Mouse (Mus musculus): ENCODE data around the gene Noc2l. TPM values are rescaled to one million over a fixed set of nuclear protein-coding genes. Genes with fewer than 3 reads are reported as not detected.

Noc2l gene
- polyA plus RNA-seq, 1 experiment from 2014 or later = 74.0 TPM

GRCm38 (mm10) chr4:156219936-156220335 lies 15.9 kb upstream of the Noc2l start:
- WGBS = 94% methylated on average over 11 of the region's 11 CpGs
- no peaks in the 10 kb centered on the region for H3K9me3 ChIP-seq

GRCm38 (mm10) chr4:156224276-156224675 lies 11.5 kb upstream of the Noc2l start:
- ATAC-seq (ENCODE audit: low FRiP score, low read depth) = no peak
- WGBS = 93% methylated on average over 2 of the region's 2 CpGs
- no peaks in the 10 kb centered on the region for H3K9me3 ChIP-seq

More at GRCm38 (mm10) chr4:156219936-156220335, 15.9 kb upstream of the Noc2l start:
- Histone ChIP-seq H3K4me3 (no peak overlapping the region), H3K27me3 (replicated peaks) (no peaks in the 10 kb centered on the region), H3K9ac (no peak overlapping the region), H3K4me2 (replicated peaks) (no peak overlapping the region), H3K36me3 (peaks cover 13% of the 10 kb centered on the region), H3K27ac (no peak overlapping the region), H3K4me1 (no peaks in the 10 kb centered on the region)
- no peak for ATAC-seq (ENCODE audit: low FRiP score, low read depth)

GRCm38 (mm10) chr4:156227752-156228392 lies 7.9 kb upstream of the Noc2l start:
- no peaks in the 10 kb centered on the region for H3K27me3 ChIP-seq (replicated peaks)
- no peak overlapping the region for H3K4me3 ChIP-seq
- H3K9me3 ChIP-seq = no peaks in the 10 kb centered on the region
- no peaks in the 10 kb centered on the region for H3K4me1 ChIP-seq
- WGBS = 40% methylated on average over 18 of the region's 18 CpGs
- ATAC-seq (ENCODE audit: low FRiP score, low read depth) = no peak
- H3K9ac ChIP-seq = no peak overlapping the region
- peaks cover 49% of the 10 kb centered on the region for H3K36me3 ChIP-seq
- H3K4me2 ChIP-seq (replicated peaks) = no peak overlapping the region
- H3K27ac ChIP-seq = no peak overlapping the region

More at GRCm38 (mm10) chr4:156224276-156224675, 11.5 kb upstream of the Noc2l start:
- Histone ChIP-seq H3K27ac (no peak overlapping the region), H3K4me3 (no peak overlapping the region), H3K4me2 (replicated peaks) (no peak overlapping the region), H3K36me3 (peaks cover 23% of the 10 kb centered on the region), H3K4me1 (no peaks in the 10 kb centered on the region), H3K9ac (no peak overlapping the region), H3K27me3 (replicated peaks) (no peaks in the 10 kb centered on the region)

- Histone ChIP-seq H3K4me3 (no peak overlapping the region), H3K9ac (no peak overlapping the region), H3K9me3 (no peaks in the 10 kb centered on the region), H3K27me3 (replicated peaks) (no peaks in the 10 kb centered on the region), H3K4me1 (peaks cover 4% of the 10 kb centered on the region), H3K36me3 (peaks cover 46% of the 10 kb centered on the region), H3K4me2 (replicated peaks) (no peak overlapping the region), H3K27ac (no peak overlapping the region)
- WGBS = 26% methylated on average over 12 of the region's 12 CpGs
- no peak for ATAC-seq (ENCODE audit: low FRiP score, low read depth)
Measured at GRCm38 (mm10) chr4:156228393-156229024, 7.3 kb upstream of the Noc2l start.

- WGBS = 3% methylated on average over 17 of the region's 17 CpGs
- H3K9me3 ChIP-seq = no peaks in the 10 kb centered on the region
- H3K27me3 ChIP-seq (replicated peaks) = no peaks in the 10 kb centered on the region
- H3K36me3 ChIP-seq = peaks cover 53% of the 10 kb centered on the region
- ATAC-seq (ENCODE audit: low FRiP score, low read depth) = 0 out of 2 replicates have a peak, but pooled peaks have one; percentile 19
- peak overlapping the region; percentile 78 for H3K9ac ChIP-seq
- peaks cover 15% of the 10 kb centered on the region for H3K4me1 ChIP-seq
- peak overlapping the region; percentile 92 for H3K4me2 ChIP-seq (replicated peaks)
- H3K4me3 ChIP-seq = peak overlapping the region; percentile 76
- H3K27ac ChIP-seq = no peak overlapping the region; the same call in 1 of the 2 replicates
Measured at GRCm38 (mm10) chr4:156234021-156234501, 1.7 kb upstream of the Noc2l start.

- Histone ChIP-seq H3K4me2 (replicated peaks) (peak within 1 kb of the TSS; percentile 92), H3K36me3 (peaks cover 53% of the 10 kb centered on the region)
- ATAC-seq (ENCODE audit: low FRiP score, low read depth) = peak; percentile 60
Measured at GRCm38 (mm10) chr4:156234701-156235213, 1.1 kb upstream of the Noc2l start, which contains the start of gene Plekhn1. Plekhn1 (minus strand) TSS chr4:156234857.

GRCm38 (mm10) chr4:156235360-156235770 lies 445 bp upstream of the Noc2l start:
- peak; percentile 57; the same call in 1 of the 2 replicates for ATAC-seq (ENCODE audit: low FRiP score, low read depth)
- H3K36me3 ChIP-seq = peaks cover 53% of the 10 kb centered on the region
- WGBS = under 1% methylated on average over 15 of the region's 15 CpGs

More at GRCm38 (mm10) chr4:156234701-156235213, 1.1 kb upstream of the Noc2l start, which contains the start of gene Plekhn1:
- Histone ChIP-seq H3K9me3 (no peaks in the 10 kb centered on the region), H3K27ac (peak within 1 kb of the TSS; percentile 57), H3K4me3 (peak within 1 kb of the TSS; percentile 87), H3K4me1 (peaks cover 15% of the 10 kb centered on the region), H3K27me3 (replicated peaks) (no peaks in the 10 kb centered on the region), H3K9ac (peak within 1 kb of the TSS; percentile 78)
- WGBS = 1% methylated on average over 46 of the region's 48 CpGs

GRCm38 (mm10) chr4:156236651-156237447 lies 1.0 kb downstream of the Noc2l start:
- H3K27ac ChIP-seq = no peak overlapping the region

More at GRCm38 (mm10) chr4:156235360-156235770, 445 bp upstream of the Noc2l start:
- H3K9me3 ChIP-seq = no peaks in the 10 kb centered on the region
- peaks cover 15% of the 10 kb centered on the region for H3K4me1 ChIP-seq
- peak overlapping the region; percentile 57; the same call in 1 of the 2 replicates for H3K27ac ChIP-seq
- no peaks in the 10 kb centered on the region for H3K27me3 ChIP-seq (replicated peaks)
- peak overlapping the region; percentile 92 for H3K4me2 ChIP-seq (replicated peaks)
- H3K4me3 ChIP-seq = peak overlapping the region; percentile 87
- H3K9ac ChIP-seq = peak overlapping the region; percentile 74

GRCm38 (mm10) chr4:156249567-156249966 lies 13.8 kb downstream of the Noc2l start:
- no peak overlapping the region for H3K4me2 ChIP-seq (replicated peaks)
- WGBS = 54% methylated on average over 11 of the region's 11 CpGs
- no peak overlapping the region for H3K4me3 ChIP-seq
- H3K27ac ChIP-seq = no peak overlapping the region
- H3K9me3 ChIP-seq = no peaks in the 10 kb centered on the region
- peaks cover 15% of the 10 kb centered on the region for H3K27me3 ChIP-seq (replicated peaks)
- H3K9ac ChIP-seq = no peak overlapping the region
- peaks cover 50% of the 10 kb centered on the region for H3K36me3 ChIP-seq
- ATAC-seq (ENCODE audit: low FRiP score, low read depth) = no peak
- H3K4me1 ChIP-seq = 0 out of 2 replicates have a peak, but pooled peaks cover 5% of the 10 kb centered on the region

More at GRCm38 (mm10) chr4:156236651-156237447, 1.0 kb downstream of the Noc2l start:
- no peak overlapping the region for H3K9ac ChIP-seq
- no peaks in the 10 kb centered on the region for H3K27me3 ChIP-seq (replicated peaks)
- WGBS = 22% methylated on average over 58 of the region's 60 CpGs
- ATAC-seq (ENCODE audit: low FRiP score, low read depth) = no peak
- H3K4me2 ChIP-seq (replicated peaks) = peak overlapping the region; percentile 92
- H3K36me3 ChIP-seq = peaks cover 53% of the 10 kb centered on the region
- peak overlapping the region; percentile 87 for H3K4me3 ChIP-seq
- peaks cover 15% of the 10 kb centered on the region for H3K4me1 ChIP-seq
- H3K9me3 ChIP-seq = no peaks in the 10 kb centered on the region

GRCm38 (mm10) chr4:156251081-156251480 lies 15.3 kb downstream of the Noc2l start:
- ATAC-seq (ENCODE audit: low FRiP score, low read depth) = no peak
- H3K9ac ChIP-seq = no peak overlapping the region
- peaks cover 36% of the 10 kb centered on the region for H3K36me3 ChIP-seq
- peaks cover 27% of the 10 kb centered on the region for H3K27me3 ChIP-seq (replicated peaks)
- 72% methylated on average over 8 of the region's 8 CpGs for WGBS
- H3K27ac ChIP-seq = no peak overlapping the region
- H3K9me3 ChIP-seq = no peaks in the 10 kb centered on the region
- no peak overlapping the region for H3K4me3 ChIP-seq
- peaks cover 13% of the 10 kb centered on the region for H3K4me1 ChIP-seq
- H3K4me2 ChIP-seq (replicated peaks) = no peak overlapping the region

GRCm38 (mm10) chr4:156252140-156252539 lies 16.3 kb downstream of the Noc2l start:
- 32% methylated on average over 7 of the region's 7 CpGs for WGBS

More at GRCm38 (mm10) chr4:156252140-156252539, 16.3 kb downstream of the Noc2l start:
- Histone ChIP-seq H3K27me3 (replicated peaks) (peaks cover 27% of the 10 kb centered on the region), H3K36me3 (peaks cover 26% of the 10 kb centered on the region), H3K4me1 (peaks cover 13% of the 10 kb centered on the region), H3K27ac (no peak overlapping the region), H3K9ac (no peak overlapping the region), H3K4me3 (no peak overlapping the region), H3K4me2 (replicated peaks) (no peak overlapping the region), H3K9me3 (no peaks in the 10 kb centered on the region)
- ATAC-seq (ENCODE audit: low FRiP score, low read depth) = no peak
